In the genomic region with DNA sequence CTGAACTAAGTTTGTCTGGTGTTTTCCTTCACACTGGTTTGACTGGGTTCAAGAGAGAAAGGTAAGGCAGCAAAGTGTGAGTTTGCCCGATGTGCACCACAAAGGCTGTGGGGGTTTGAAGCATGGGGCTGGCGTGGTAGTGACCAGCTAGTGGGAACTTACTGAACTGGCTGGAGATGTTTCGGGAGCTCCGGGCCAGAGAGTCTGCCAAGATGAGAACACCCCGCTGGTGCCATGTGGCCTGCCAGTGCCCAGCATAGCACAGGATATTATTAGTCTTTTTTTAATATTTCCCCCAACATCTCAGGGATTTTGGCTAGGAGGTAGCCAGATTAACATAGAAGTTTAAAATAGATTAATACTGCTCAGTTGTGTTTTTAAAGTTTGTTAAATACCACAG, we compare ENCODE assay signal across 13 mouse cellular contexts. TPM values are rescaled to one million over a fixed set of nuclear protein-coding genes. Genes with fewer than 3 reads are reported as not detected.
DNase-seq lines count a peak whose midpoint lies in the region; ATAC-seq and TF ChIP-seq lines count a peak whose summit lies in the region.
"Had no signal": no experiment of that assay in that cellular context is flagged by ENCODE, and none has a peak within 500 bp of the region (broad histone marks: within the 10 kb centered on the region; RNA-seq: fewer than 3 reads in every experiment).

No protein-coding gene starts in this region.

- peak overlapping the region; percentile 56; the same call in 1 of the 2 replicates for H3K9ac ChIP-seq in heart, embryonic 14.5 days (ENCODE audit: low read length)
- peak overlapping the region; percentile 80 for H3K9ac ChIP-seq in ES-Bruce4 (ENCODE audit: low read depth, poor library complexity, severe bottlenecking)
- H3K9ac ChIP-seq in intestine, embryonic 15.5 days = no peak overlapping the region
- H3K9ac ChIP-seq: embryonic facial prominence, embryonic 12.5 days had no signal

- no peak for TF ChIP-seq CTCF in ES-Bruce4 (IDR thresholded peaks at IDR 0.05; ENCODE audit: low read depth, low read length)
- no peak for TF ChIP-seq CTCF in cerebellum, adult 2 months (IDR thresholded peaks at IDR 0.05; ENCODE audit: borderline replicate concordance, insufficient read depth, low read depth, low read length)

- no peaks in the 10 kb centered on the region for H3K36me3 ChIP-seq in heart, embryonic 14.5 days (ENCODE audit: control insufficient read depth, insufficient read depth, low read length)
- H3K36me3 ChIP-seq in ES-Bruce4 (ENCODE audit: control insufficient read depth, insufficient read depth, low read length, poor library complexity, severe bottlenecking) = no peaks in the 10 kb centered on the region
- no peaks in the 10 kb centered on the region for H3K36me3 ChIP-seq in intestine, embryonic 15.5 days
- H3K36me3 ChIP-seq: embryonic facial prominence, embryonic 12.5 days had no signal

- H3K4me3 ChIP-seq in heart, embryonic 14.5 days (ENCODE audit: control insufficient read depth in 1 of 2, insufficient read depth in 1 of 2, low read depth in 1 of 2, low read length in 2 of 2) = peak overlapping the region; percentile 16 to 19
- peak overlapping the region; percentile 84 for H3K4me3 ChIP-seq in ES-Bruce4 (ENCODE audit: low read depth, low read length)
- peak overlapping the region; percentile 55 for H3K4me3 ChIP-seq in cerebellum, adult 2 months (replicated peaks; ENCODE audit: insufficient read depth, low read depth, low read length)
- H3K4me3 ChIP-seq in intestine, embryonic 15.5 days (replicated peaks) = no peak overlapping the region
- H3K4me3 ChIP-seq: embryonic facial prominence, embryonic 12.5 days; megakaryocyte, embryonic 14.5 days had no signal

- no peaks in the 10 kb centered on the region for H3K9me3 ChIP-seq in heart, embryonic 14.5 days (ENCODE audit: control insufficient read depth, low read length)
- peaks cover 14% of the 10 kb centered on the region for H3K9me3 ChIP-seq in ES-Bruce4 (replicated peaks; ENCODE audit: control insufficient read depth, insufficient read depth, low read length, poor library complexity, severe bottlenecking)
- H3K9me3 ChIP-seq in intestine, embryonic 15.5 days = no peaks in the 10 kb centered on the region
- H3K9me3 ChIP-seq: embryonic facial prominence, embryonic 12.5 days; G1E had no signal

- peak overlapping the region; percentile 59 for H3K4me2 ChIP-seq in heart, embryonic 14.5 days (ENCODE audit: low read length)
- H3K4me2 ChIP-seq in intestine, embryonic 15.5 days (replicated peaks) = peak overlapping the region; percentile 22; the same call in 1 of the 2 replicates
- H3K4me2 ChIP-seq: embryonic facial prominence, embryonic 12.5 days had no signal

- TF ChIP-seq EP300 in ES-Bruce4 (IDR thresholded peaks at IDR 0.05; ENCODE audit: insufficient read depth, low read depth, low read length) = no peak

- no peaks in the 10 kb centered on the region for H3K27me3 ChIP-seq in heart, embryonic 14.5 days (ENCODE audit: control insufficient read depth, insufficient read depth, low read length)
- no peaks in the 10 kb centered on the region for H3K27me3 ChIP-seq in ES-Bruce4 (ENCODE audit: control insufficient read depth, insufficient read depth, low read length, poor library complexity, severe bottlenecking)
- no peaks in the 10 kb centered on the region for H3K27me3 ChIP-seq in cerebellum, adult 2 months (ENCODE audit: control insufficient read depth, insufficient read depth, low read length)
- H3K27me3 ChIP-seq in intestine, embryonic 15.5 days (replicated peaks) = no peaks in the 10 kb centered on the region
- H3K27me3 ChIP-seq: embryonic facial prominence, embryonic 12.5 days; megakaryocyte, embryonic 14.5 days had no signal

- no peak overlapping the region for H3K27ac ChIP-seq in heart, embryonic 14.5 days (replicated peaks in 1 of 2; ENCODE audit: control insufficient read depth in 1 of 2, insufficient read depth in 1 of 2, low read depth in 2 of 2, low read length in 2 of 2)
- peak overlapping the region; percentile 95 for H3K27ac ChIP-seq in ES-Bruce4 (ENCODE audit: insufficient read depth, low read length)
- no peak overlapping the region for H3K27ac ChIP-seq in cerebellum, adult 2 months (ENCODE audit: insufficient read depth, low read length)
- H3K27ac ChIP-seq in intestine, embryonic 15.5 days = no peak overlapping the region
- H3K27ac ChIP-seq: embryonic facial prominence, embryonic 12.5 days had no signal

- no peaks in the 10 kb centered on the region for H3K4me1 ChIP-seq in heart, embryonic 14.5 days (ENCODE audit: control insufficient read depth in 2 of 2, insufficient read depth in 2 of 2, low read length in 2 of 2)
- no peaks in the 10 kb centered on the region for H3K4me1 ChIP-seq in ES-Bruce4 (ENCODE audit: control insufficient read depth, insufficient read depth, low read length)
- H3K4me1 ChIP-seq in cerebellum, adult 2 months (ENCODE audit: control insufficient read depth, insufficient read depth, low read length) = peaks cover 3% of the 10 kb centered on the region; the same call in 1 of the 2 replicates
- H3K4me1 ChIP-seq in intestine, embryonic 15.5 days (replicated peaks) = peaks cover 3% of the 10 kb centered on the region; the same call in 1 of the 2 replicates
- H3K4me1 ChIP-seq: embryonic facial prominence, embryonic 12.5 days had no signal

- DNase-seq in heart, adult 8-10 months (ENCODE audit: low spot score) = no peak
- DNase-seq in cerebellum, adult 2 months = peak; percentile 82 to 89
- DNase-seq in adrenal gland, postnatal 36 days = no peak
- DNase-seq in ovary, adult 18-20 months (ENCODE audit: low spot score) = no peak
- DNase-seq in layer of hippocampus, adult 9-10 months (ENCODE audit: low spot score) = no peak
- DNase-seq: adrenal gland, adult 8-10 months; left cerebral cortex, postnatal 4 days had no signal

- no peak for TF ChIP-seq POLR2A in ES-Bruce4 (IDR thresholded peaks at IDR 0.05; ENCODE audit: insufficient read depth, low read length)
- no peak for TF ChIP-seq POLR2A in cerebellum, adult 2 months (IDR thresholded peaks at IDR 0.05; ENCODE audit: borderline replicate concordance, insufficient read depth, low read length)

- ATAC-seq in heart, embryonic 14.5 days (ENCODE audit: insufficient number of reproducible peaks, insufficient read depth, low FRiP score, low read depth) = no peak
- no peak for ATAC-seq in intestine, embryonic 15.5 days

- WGBS in heart, embryonic 14.5 days = 20% methylated on average over 5 of the region's 5 CpGs
- WGBS in cerebellum, adult 2 months = 3% methylated on average over 5 of the region's 5 CpGs
- 25% methylated on average over 5 of the region's 5 CpGs for WGBS in intestine, embryonic 15.5 days

RNA-seq across cellular contexts. Expression of a gene that starts 8.8 kb away (rescaled TPM):
- 31.4 and 42.4 TPM in 2 replicates for polyA plus RNA-seq in heart, embryonic 14.5 days (2014; fragmentation: Nextera tagmentation; extraction: Ambion mirVana)
- 10 to 100 TPM; 21.2 to 26.1 (median 21.9) TPM for total RNA-seq in heart, adult 8-10 months (2022)
- polyA plus RNA-seq in ES-Bruce4 (2011; ENCODE audit: insufficient read depth, insufficient read length, low read depth, missing spikeins) = 45.2 and 49.8 TPM in 2 replicates
- 54.4 and 56.4 TPM in 2 replicates for polyA plus RNA-seq in cerebellum, adult 2 months (2012; rRNA removed)
- 40.6 and 44.5 TPM in 2 replicates for polyA plus RNA-seq in intestine, embryonic 15.5 days (2015; fragmentation: Nextera tagmentation; extraction: Ambion mirVana)
- 10 to 100 TPM; 29.1 to 36.9 TPM for total RNA-seq in adrenal gland, postnatal 36 days (2021)

RNA-seq across cellular contexts. Expression of a gene that starts 25.3 kb away (rescaled TPM):
- polyA plus RNA-seq in heart, embryonic 14.5 days (2014; fragmentation: Nextera tagmentation; extraction: Ambion mirVana) = 28.4 and 31.8 TPM in 2 replicates
- 10 to 100 TPM; 26.9 to 36.8 (median 29.4) TPM for total RNA-seq in heart, adult 8-10 months (2022)
- polyA plus RNA-seq in ES-Bruce4 (2011; ENCODE audit: insufficient read depth, insufficient read length, low read depth, missing spikeins) = 42.9 and 52.0 TPM in 2 replicates
- polyA plus RNA-seq in cerebellum, adult 2 months (2012; rRNA removed) = 68.2 TPM in 2 replicates
- 43.3 and 47.6 TPM in 2 replicates for polyA plus RNA-seq in intestine, embryonic 15.5 days (2015; fragmentation: Nextera tagmentation; extraction: Ambion mirVana)
- total RNA-seq in adrenal gland, postnatal 36 days (2021) = 10 to 100 TPM; 79.5 to 79.9 TPM

RNA-seq across cellular contexts. Expression of a gene that starts 25.3 kb away (rescaled TPM):
- 34.3 and 42.2 TPM in 2 replicates for polyA plus RNA-seq in heart, embryonic 14.5 days (2014; fragmentation: Nextera tagmentation; extraction: Ambion mirVana)
- 100 to 1,000 TPM in 1 of 4 experiments, 10 to 100 TPM in 3; 55.3 to 103 (median 78.2) TPM for total RNA-seq in heart, adult 8-10 months (2022)
- polyA plus RNA-seq in ES-Bruce4 (2011; ENCODE audit: insufficient read depth, insufficient read length, low read depth, missing spikeins) = 177 and 182 TPM in 2 replicates
- polyA plus RNA-seq in cerebellum, adult 2 months (2012; rRNA removed) = 129 and 135 TPM in 2 replicates
- 96.9 and 104 TPM in 2 replicates for polyA plus RNA-seq in intestine, embryonic 15.5 days (2015; fragmentation: Nextera tagmentation; extraction: Ambion mirVana)
- 100 to 1,000 TPM; 133 to 155 TPM for total RNA-seq in adrenal gland, postnatal 36 days (2021)

RNA-seq across cellular contexts. Expression of a gene that starts 25.3 kb away (rescaled TPM):
- 96.0 and 111 TPM in 2 replicates for polyA plus RNA-seq in heart, embryonic 14.5 days (2014; fragmentation: Nextera tagmentation; extraction: Ambion mirVana)
- total RNA-seq in heart, adult 8-10 months (2022) = 10 to 100 TPM; 88.2 to 96.3 (median 90.7) TPM
- 59.8 and 66.0 TPM in 2 replicates for polyA plus RNA-seq in ES-Bruce4 (2011; ENCODE audit: insufficient read depth, insufficient read length, low read depth, missing spikeins)
- polyA plus RNA-seq in cerebellum, adult 2 months (2012; rRNA removed) = 96.4 and 109 TPM in 2 replicates
- 103 and 108 TPM in 2 replicates for polyA plus RNA-seq in intestine, embryonic 15.5 days (2015; fragmentation: Nextera tagmentation; extraction: Ambion mirVana)
- 100 to 1,000 TPM; 162 to 182 TPM for total RNA-seq in adrenal gland, postnatal 36 days (2021)

RNA-seq across cellular contexts. Expression of a gene that starts 32.4 kb away (rescaled TPM):
- polyA plus RNA-seq in heart, embryonic 14.5 days (2014; fragmentation: Nextera tagmentation; extraction: Ambion mirVana) = 43.2 and 45.5 TPM in 2 replicates
- 10 to 100 TPM; 18.9 to 21.1 (median 19.9) TPM for total RNA-seq in heart, adult 8-10 months (2022)
- 48.4 and 51.2 TPM in 2 replicates for polyA plus RNA-seq in ES-Bruce4 (2011; ENCODE audit: insufficient read depth, insufficient read length, low read depth, missing spikeins)
- 76.6 and 77.5 TPM in 2 replicates for polyA plus RNA-seq in cerebellum, adult 2 months (2012; rRNA removed)
- 56.0 and 57.2 TPM in 2 replicates for polyA plus RNA-seq in intestine, embryonic 15.5 days (2015; fragmentation: Nextera tagmentation; extraction: Ambion mirVana)
- total RNA-seq in adrenal gland, postnatal 36 days (2021) = 10 to 100 TPM; 37.1 to 44.3 TPM

Comparison
In these comparisons a context has a peak if more than half of its experiments do, and no peak if none do; other contexts are left out.
1. DNase-seq: peak in cerebellum, adult 2 months (2 of 2); none in heart, adult 8-10 months (single experiment), adrenal gland, postnatal 36 days (0 of 2), ovary, adult 18-20 months (single experiment) and layer of hippocampus, adult 9-10 months (single experiment).